Mouse (Mus musculus) adrenal gland, adult 18-20 months (tissue): ENCODE measurements around the gene Mtx1. TPM values are rescaled to one million over a fixed set of nuclear protein-coding genes. Genes with fewer than 3 reads are reported as not detected.

Experiments used
- DNase-seq, 2 experiments: peaks; one replicate each; pipeline ENCODE4 v3.0.0; 2021 to 2022; ENCODE audit warnings: low spot score in 2 of 2
- total RNA-seq, 2 experiments: library from RNA; stranded (reverse); gene quantifications; 1 replicate in 1 of 2; 2 replicates in 1 of 2; pipeline ENCODE4 v1.2.3; 2021

The Mtx1 gene
- total RNA-seq, 2 experiments from 2014 or later = 141 to 148 TPM

DNA sequence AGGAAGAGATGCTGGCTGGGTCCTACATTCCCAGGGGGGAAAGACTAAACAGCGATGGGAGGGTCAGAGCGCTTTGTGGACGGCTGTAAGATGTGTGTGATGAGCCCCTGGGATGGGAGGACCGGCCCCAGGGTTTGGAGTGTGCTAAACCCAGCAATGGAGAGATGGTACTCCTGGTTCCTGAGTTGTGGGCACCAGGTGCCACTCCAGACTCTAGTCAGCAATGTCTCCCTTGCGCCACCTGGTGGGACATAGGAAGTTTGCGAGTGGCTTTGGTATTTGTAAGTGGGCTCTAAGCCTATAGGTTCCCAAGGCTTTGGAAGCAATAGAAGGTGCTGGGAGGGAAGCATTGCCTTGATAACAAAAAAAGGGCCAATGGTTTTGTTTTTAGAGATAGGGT lies 11.0 kb downstream of the Mtx1 start:
- DNase-seq = peak; percentile 73 to 81

DNA sequence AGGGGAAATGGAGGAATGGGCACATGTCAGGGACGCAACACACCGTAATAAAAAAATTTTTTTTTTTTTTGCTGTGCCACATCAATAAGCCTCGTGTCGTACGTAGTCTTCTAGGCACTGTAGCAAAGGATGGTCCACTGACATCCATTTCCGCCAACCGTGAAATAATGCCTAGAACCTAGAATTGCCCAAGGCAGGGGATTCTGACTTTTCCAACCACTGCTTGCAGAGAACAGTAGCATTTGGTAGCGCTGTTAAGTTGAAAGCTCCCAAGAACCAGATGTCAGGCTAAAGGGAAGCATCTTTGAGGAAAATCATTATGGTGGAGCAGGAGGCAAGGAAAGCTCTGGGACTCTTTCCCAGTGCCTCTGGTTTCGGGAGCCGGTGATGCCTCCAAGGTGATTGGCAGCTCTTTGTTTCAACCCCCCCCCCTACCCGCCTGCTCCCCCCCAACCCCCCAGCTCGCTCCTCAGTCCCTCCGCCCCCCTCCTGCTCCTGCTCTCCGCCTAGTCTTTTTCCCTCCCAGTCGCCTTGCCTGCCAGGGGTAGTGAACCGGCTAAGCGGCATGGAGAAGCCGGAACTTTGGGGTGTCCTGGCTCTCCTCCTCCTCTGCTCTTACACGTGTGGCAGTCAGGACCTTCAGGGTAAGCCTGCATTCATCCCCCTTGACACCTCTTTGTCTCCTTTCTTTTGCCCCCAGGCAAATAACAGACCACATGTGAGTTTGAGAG lies 12.0 kb downstream of the Mtx1 start, which contains the start of gene Thbs3:
Thbs3 (plus strand) TSS at position 500 of the 731 bp plus-strand sequence.
- no peak for DNase-seq

DNA sequence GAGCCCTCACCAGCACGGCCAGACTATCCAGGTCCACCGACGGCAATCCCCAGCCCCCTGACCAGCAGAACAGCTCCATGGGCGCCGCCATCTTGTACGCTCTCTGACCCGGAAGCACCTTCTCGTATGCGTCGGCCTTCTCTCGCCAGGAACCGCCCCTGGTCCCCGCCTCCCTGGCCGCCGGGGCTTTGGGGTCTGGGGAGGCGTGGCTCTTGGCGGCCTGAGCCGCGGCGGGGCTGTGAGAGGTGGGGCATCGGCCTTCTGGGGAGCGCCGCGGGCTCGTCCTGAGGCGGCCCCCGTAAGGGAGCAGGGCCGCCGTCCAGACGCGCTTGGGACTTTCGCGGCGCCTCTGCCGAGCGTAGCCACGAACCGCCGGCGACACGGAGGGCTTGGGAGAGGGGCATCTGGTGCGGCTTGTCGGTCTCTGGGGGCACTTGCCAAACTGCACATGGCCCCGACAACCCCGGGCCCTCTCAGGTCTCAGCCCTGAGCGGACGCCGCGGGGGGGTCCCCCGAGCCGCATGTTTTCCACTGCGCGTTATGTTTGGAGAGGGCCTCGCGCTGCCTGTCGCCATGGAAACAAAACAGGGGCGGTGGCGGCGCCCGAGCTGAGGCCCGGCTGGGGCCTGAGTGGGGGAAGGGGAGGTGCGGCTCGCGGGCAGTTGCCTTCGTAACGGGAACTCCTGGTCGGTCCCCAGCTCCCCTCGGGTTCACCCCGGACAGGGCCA lies 12.9 kb downstream of the Mtx1 start:
- DNase-seq = peak; percentile 87 to 90

GRCm38 (mm10) chr3:89210731-89211130 lies 16.2 kb downstream of the Mtx1 start:
- DNase-seq = no peak

DNA sequence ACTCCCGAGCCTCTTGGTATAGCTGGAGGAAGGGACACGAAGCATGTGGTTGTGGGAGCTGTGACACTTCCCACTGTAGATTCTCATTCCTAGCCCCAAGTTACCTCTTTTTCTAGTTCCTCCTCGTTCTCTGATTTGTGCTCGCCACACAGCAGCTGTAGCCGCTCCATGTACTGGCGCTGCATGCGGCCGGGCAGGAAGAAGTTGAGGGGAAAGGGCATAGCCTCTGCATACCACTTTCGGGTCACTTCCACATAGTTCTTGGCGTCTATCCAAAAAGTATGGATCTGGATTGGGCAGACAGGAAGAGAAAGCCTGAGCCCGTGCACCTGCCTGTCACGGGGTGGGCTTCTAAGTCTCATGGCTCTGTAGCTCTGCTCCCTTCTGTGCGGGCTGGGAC lies 16.7 kb downstream of the Mtx1 start:
- no peak for DNase-seq

- no peak for DNase-seq
Observed at GRCm38 (mm10) chr3:89209731-89210130, 17.2 kb downstream of the Mtx1 start.

DNA sequence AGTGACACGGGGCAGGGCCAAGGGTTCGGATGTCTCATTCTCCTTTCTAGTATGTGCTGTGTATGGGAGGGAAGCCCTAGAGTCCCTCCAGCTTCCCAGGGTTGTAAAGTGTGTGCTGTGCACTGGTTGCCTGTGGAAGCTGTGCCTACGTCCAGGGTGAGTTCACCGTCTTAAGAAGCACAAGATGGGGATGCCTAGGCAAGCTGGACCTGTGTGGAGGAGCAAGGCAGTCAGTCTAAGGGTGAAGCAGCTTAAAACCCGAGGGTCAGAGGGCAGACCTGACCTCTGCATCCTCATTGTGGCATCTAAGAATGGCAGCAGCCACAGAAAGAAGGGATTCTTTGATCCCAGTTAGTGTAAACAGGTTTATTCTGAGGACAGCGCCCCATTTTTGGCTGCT lies 18.2 kb downstream of the Mtx1 start:
- no peak for DNase-seq

DNA sequence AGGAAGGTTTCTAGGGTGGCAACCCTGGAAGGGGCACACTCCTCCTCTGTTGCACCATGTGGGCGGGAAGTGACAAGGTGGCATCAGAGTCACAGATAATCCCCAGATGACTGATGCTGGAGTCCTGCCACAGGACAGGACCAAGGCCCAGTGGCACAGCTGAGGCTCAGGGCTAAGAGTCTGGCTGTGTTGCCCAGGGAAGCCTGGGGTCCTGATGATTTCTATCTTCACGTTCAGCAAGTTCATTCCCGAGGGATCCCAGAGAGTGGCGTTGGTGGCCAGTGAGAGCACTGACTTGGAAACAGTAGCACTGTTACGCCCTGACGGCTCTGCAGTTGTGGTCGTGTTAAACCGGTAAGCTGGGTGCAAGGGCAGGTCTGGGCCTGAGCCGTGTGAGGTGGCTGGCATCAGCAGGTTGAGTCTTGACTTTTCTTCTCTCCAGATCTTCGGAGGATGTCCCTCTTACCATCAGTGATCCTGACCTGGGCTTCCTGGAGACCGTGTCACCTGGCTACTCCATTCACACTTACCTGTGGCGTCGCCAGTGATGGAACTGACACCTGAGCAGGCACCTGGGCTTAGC lies 18.7 kb downstream of the Mtx1 start:
- DNase-seq = no peak

DNA sequence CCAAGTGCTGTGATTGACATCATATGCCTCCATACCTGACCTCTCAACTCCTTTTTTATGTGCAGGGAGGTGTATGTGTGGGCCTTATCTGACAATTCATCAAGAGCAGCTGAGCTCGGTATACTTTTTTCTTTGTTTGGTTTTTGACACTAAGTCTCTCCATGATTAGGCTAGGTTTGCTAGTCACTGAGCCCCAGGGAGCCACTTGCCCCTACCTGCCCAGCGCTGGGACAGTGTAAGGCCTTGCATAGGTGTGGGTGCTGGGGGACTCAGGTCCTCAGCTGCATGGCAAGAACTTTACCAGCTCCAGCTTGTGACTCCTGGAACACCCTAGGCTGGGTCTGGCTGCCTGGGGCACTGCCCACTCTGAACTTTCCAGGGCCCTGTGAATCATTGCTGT lies 20.2 kb downstream of the Mtx1 start:
- no peak for DNase-seq

GRCm38 (mm10) chr3:89206079-89206478 lies 20.8 kb downstream of the Mtx1 start:
- no peak for DNase-seq

DNA sequence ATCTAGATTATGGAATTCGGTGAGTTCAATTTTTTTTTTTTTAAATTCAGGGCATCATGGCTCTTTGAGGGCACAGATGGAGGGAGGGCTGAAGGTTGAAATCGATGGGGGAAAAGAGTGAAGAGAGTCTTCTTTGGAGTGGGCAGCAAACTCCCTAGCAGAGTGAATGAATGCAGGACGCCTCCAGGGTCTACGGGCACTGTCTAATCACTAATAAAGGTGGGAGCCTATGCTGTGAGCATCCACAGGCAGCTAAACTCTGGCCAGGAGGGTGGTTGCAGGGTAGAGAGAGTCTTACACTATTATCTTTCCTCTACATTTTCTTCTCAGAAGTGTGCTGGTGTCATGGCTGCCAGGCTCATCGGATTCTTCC lies 23.8 kb downstream of the Mtx1 start:
- DNase-seq = no peak

DNA sequence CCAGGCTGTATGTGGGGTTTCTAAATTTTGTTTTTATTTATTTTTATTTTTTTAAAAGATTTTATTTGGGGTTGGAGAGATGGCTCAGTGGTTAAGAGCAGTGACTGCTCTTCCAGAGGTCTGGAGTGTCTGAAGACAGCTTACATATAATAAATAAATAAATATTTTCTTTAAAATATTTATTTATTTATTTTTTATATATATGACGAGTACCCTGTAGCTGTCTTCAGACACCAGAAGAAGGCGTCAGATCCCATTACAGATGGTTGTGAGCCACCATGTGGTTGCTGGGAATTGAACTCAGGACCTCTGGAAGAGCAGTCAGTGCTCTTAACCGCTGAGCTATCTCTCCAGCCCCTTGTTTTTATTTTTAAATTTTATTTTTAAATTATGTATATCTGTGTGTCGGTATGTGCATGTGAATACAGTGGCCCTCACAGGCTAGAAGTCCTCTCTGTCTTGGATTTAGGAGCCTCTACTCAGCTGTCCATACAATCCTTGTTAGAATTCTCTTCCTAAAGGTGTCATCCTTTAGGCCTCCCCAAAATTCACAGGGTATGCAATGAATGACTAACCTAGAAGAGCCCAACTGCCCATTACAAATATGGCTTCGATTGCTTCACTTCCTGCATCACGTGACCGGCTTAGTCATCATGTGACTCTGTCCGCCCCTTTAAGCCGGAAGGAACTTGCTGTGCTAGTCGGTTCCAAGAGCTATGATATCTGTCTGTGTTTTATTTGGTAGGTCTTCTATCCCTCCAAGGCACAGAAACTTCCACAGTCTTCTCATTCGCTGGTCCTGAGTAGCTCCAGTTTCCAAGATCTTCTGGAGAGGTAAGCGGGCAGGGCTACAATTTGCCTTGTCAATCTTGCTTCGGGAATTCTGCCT lies 24.4 kb downstream of the Mtx1 start, which contains the start of gene Gba:
Gba (plus strand) TSS at position 676 of the 889 bp plus-strand sequence.
- DNase-seq = peak; percentile 89 to 91

GRCm38 (mm10) chr3:89199839-89200238 lies 27.0 kb downstream of the Mtx1 start:
- no peak for DNase-seq

DNA sequence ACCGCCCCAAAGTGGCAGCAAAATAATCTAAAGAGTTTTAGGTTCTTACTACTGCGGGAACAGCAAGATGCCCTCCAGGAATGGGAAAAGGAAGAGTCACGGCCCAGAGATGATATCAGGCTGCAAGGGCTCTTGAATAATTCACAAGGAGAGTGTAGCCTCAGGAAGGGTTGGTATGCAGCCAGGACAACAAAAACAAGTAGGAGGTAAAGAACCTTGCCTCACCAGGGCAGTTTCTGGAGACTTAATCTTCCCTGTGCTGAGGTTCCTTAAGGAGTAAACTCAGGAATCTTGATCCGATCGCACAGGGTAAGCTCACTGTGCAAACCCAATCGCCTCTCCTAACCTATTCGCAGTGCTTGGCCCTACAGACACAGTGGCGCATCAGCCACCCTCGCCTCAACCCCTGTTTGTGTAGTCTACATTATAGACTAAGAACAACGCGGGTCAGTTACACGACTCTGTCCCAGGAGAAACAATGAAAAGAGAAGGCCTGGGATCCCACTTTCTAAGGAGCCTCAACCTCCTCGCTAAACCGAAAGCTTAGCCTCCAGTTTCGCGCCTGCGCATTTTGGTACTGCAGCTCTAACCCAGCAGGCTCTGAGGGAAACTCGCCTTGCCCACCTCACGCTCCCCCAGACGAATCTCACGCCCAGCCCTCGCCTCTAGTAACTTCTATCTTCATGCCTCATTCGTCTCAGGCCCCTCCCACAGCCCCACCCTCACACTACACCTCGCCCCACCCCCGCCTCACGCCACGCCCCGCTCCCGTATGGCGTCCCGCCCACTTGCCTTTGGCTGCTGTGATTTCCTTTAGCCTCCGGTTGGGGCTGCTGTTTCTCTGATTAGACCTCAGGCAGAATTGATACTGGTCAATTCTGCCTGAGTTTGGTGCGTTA lies 30.7 kb downstream of the Mtx1 start:
- peak; percentile 73 to 75 for DNase-seq

DNA sequence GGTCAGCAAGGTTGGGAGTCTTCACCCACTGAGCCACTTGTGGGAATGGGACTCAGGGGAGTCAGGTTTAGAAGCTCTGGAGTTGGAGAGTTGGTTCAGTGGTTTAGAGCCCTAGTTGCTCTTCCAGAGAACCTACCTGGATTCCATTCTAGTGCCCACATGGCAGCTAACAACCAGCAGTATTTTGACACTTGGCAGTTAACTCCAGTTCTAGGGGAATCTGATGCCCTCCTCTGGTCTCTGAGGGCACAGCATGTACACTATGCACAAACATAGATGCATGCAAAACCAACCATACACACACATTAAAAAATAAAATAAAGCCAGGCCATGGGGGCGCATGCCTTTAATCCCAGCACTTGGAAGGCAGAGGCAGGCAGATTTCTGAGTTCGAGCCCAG lies 33.0 kb downstream of the Mtx1 start:
- no peak for DNase-seq

GRCm38 (mm10) chr3:89193351-89193750 lies 33.5 kb downstream of the Mtx1 start:
- no peak for DNase-seq

- no peak for DNase-seq
Observed at GRCm38 (mm10) chr3:89190436-89190835, 36.5 kb downstream of the Mtx1 start.

DNA sequence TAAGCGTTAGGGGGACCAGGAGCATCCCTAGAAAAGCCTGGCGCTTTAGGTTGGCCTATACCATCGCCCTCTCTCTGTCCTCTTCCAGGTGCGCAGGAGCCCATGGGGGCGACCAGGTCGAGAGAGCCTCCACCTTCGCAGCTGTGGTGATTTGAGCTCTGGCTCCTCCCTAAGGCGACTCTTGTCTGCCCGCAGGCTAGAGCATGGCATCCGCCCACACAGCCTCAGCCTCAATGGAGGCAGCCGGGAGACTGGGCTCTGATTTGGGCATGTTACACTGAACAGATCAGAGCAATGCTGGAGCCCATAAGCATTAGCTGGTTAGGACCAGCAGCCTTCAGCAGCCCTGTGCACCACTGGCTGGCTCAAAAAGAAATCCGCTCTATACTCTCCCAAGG lies 38.4 kb downstream of the Mtx1 start:
- DNase-seq = no peak

GRCm38 (mm10) chr3:89187690-89188477 lies 39.0 kb downstream of the Mtx1 start:
- no peak for DNase-seq
